Mouse (Mus musculus): ENCODE data around the gene Gm49378.

Gm49378 gene

GRCm38 (mm10) chr14:55628077-55628827 lies 9.4 kb downstream of the Gm49378 start:
- DNase-seq: no peak

- peak; percentile 31 for DNase-seq
Observed at GRCm38 (mm10) chr14:55618486-55619195, 19.1 kb downstream of the Gm49378 start.

GRCm38 (mm10) chr14:55617822-55618221 lies 19.9 kb downstream of the Gm49378 start, which contains the start of gene Rec8:
Gene Rec8 (plus strand): TSS chr14:55618037.
- DNase-seq: no peak

- DNase-seq: no peak
Observed at GRCm38 (mm10) chr14:55616844-55617243, 20.9 kb downstream of the Gm49378 start.

DNA sequence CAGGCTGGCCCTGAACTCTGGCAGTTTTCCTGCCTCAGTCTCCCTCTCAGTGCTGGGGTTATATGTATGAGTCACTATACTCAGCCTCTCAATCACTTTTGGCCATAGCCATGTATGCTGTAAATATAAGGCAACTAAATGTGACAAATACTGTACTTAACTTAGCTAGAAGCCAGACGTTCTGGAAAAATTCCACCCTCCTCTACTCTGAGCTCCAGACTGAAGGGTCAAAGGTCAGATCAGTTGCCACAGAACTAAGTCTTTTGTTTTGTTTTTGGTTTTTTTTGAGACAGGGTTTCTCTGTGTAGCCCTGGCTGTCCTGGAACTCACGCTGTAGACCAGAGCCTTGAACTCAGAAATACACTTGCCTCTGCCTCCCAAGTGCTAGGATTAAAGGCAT lies 21.8 kb downstream of the Gm49378 start:
- no peak for DNase-seq

DNA sequence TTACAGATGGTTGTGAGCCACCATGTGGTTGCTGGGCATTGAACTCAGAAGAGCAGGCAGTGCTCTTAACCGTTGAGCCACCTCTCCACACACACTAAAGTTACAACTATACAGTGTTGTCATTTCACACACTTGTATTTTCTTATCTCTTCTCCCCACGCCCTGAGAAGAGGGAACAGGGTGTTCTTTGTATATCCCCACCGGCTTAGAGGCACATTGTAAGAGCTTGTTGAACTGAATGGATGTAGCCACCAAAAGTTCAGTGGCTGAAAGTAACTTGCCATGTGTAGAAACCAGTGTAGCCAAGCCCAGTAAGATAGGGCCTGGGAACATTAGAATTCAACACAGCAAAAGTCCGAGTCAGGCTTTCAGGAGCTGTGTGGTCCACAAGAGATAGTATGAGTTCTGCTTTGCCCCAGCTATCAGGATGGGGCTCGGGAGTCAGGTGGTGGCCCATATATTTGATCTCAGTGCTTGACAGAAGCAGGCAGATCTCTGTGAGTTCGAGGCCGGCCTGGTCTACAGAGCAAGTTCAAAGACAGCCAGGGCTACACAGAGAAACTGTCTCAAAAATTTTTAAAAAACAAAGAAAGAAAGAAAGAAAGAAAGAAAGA lies 23.0 kb downstream of the Gm49378 start:
- no peak for DNase-seq

GRCm38 (mm10) chr14:55613346-55613745 lies 24.3 kb downstream of the Gm49378 start:
- no peak for DNase-seq

- no peak for DNase-seq
Observed at GRCm38 (mm10) chr14:55608339-55608738, 29.4 kb downstream of the Gm49378 start.

DNA sequence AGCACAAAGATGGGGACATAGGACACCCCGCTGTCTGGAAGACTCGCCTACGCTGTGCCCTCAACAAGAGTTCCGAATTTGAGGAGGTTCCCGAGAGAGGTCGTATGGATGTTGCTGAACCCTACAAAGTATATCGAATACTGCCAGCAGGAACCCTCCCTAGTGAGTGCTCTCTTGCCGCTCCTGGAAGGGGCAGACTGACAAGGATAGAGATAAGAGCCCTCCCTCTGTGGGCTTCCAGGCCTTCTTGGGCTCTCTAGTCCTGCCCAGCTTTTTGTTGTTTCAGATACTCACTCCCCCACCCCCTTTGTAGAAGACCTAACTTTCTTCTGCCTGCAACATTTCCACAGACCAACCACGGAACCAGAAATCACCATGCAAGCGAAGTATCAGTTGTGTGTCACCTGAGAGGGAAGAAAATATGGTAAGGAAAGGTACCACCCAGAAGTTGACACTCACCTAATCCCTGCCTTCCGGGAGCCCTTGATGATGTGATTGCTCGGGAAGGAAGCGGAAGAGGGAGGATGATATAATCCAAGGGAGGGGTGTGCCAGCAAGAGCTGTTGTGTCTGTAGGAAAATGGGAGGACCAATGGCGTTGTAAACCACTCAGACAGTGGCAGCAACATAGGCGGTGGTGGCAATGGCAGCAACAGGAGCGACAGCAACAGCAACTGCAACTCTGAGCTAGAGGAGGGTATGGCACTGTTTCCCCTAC lies 31.8 kb downstream of the Gm49378 start:
- no peak for DNase-seq

GRCm38 (mm10) chr14:55604823-55605222 lies 32.9 kb downstream of the Gm49378 start:
- no peak for DNase-seq

DNA sequence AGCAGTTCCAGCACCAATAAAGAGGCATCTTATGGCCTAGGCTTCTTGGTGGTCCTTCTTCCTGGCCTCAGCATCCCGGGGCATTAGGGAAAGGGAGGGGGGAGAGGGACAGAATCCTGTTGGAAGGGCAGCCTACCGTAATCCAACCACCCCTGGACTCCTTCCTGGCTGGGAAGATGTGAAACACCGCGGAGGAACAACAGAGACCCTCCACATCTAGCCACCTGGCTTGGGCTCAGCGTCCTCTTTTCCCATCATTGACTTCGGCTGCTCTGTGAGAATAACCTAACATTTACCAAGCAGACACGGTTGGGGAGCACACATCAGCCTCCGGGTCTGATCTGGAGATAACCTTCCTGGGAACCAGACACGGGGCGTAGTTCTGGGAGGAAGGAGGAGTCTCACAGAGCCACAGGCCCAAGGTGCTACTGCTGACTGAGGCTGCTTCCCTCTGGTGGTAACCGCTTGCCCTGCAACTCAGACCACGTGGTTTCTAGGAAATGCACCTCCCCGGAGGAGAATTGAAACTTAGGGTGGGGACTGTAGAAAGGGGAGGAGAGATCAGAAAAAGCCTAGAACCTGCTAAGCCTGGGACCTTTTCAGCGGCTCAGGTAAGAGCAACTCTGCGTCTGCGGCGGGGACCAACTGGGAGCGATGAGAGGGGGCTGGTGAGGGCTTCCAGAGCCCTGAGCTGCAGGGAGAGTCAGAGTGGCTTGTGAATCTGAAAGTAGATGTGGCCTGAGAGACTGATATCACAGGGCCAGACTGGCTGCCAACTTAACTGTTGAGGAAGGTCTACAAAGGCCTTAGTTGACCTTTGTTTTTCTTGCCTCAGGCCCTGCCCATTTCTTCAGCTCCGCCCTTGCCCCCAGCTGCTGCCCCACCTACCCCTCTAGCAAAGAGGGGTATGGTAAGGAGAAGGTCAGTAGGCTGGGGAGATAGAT lies 33.8 kb downstream of the Gm49378 start:
- DNase-seq: peak; percentile 93

DNA sequence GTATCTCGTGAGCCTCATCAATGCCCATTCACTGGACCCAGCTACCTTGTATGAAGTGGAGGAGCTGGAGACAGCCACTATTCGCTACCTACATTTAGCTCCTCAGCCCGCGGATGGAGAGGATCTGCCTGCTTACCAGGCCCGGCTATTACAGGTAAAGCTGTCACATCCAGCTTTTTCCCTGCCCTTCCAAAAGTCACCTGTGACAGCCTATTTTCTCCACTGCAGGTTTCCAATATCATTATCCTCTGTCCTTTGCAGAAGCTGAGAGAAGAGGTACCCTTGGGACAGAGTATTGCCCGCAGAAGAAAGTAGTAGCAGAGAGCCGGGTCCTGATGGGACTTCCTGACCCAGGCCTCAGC lies 34.4 kb downstream of the Gm49378 start, which contains the start of gene Irf9:
Gene Irf9, plus strand, starts transcription at position 301 of the 362 bp plus-strand sequence.
- no peak for DNase-seq

GRCm38 (mm10) chr14:55598521-55599390 lies 38.9 kb downstream of the Gm49378 start:
- no peak for DNase-seq

DNA sequence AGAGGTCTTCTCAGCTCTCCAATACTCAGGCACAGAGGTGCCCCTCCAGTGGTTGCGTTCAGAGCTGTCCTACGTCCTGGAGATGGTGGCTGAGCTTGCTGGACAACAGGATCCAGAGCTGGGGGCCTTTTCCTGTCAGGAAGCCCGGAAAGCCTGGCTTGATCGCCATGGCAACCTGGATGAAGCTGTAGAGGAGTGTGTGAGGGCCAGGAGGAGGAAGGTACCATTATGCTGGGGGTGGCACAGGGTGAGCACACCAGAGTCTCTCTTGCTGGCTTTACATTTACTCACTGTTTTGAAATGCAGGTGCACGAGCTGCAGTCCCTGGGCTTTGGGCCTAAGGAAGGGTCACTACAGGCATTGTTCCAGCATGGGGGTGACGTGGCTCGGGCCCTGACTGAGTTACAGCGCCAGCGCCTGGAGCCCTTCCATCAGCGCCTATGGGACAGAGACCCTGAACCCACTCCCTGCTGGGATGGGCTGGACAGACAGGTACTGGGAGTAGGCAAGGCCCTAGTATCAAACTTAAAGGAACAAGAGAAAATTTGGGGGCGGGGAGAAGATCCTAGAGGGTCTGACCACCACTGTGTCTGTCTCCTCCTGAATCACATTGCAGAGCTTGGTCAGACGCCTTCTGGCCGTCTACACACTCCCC lies 41.5 kb downstream of the Gm49378 start:
- DNase-seq: no peak

GRCm38 (mm10) chr14:55592226-55592625 lies 45.5 kb downstream of the Gm49378 start:
- DNase-seq: no peak

DNA sequence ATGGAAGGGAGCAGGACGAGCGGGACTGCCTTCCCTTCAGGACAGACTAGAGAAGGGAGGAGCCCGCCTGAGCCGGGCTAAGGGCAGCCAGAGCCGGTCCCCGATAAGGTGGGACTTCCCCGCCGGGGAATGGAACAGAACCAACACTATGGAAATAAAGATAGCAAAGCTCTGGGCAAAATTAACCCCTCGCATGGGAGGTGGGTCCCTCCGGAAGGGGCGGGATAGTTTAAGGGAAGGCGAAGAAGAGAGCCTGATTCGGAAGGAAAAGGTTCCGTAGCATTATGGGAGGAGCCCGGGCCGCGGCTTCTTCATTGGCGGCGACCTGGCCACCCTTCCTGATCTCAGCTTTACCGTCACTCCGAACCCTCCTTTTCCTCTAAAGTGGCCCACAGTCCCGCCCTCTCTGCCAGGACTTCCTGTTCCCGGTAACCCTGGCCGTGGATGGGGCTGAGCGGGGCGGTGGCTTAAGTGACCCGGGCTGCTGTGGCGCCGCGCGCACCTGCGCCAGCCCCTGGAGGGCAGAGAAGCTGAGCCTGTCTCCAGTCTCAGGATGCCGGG lies 46.3 kb downstream of the Gm49378 start, which contains the start of gene Rnf31:
Gene Rnf31, plus strand, starts transcription at position 378 of the 561 bp plus-strand sequence.
- peak; percentile 83 for DNase-seq

GRCm38 (mm10) chr14:55590748-55591330 lies 46.9 kb downstream of the Gm49378 start, which contains the start of gene Psme2:
Gene Psme2 (minus strand): TSS chr14:55591113.
- peak; percentile 75 for DNase-seq

GRCm38 (mm10) chr14:55589771-55590448 lies 47.8 kb downstream of the Gm49378 start:
- DNase-seq: no peak

DNA sequence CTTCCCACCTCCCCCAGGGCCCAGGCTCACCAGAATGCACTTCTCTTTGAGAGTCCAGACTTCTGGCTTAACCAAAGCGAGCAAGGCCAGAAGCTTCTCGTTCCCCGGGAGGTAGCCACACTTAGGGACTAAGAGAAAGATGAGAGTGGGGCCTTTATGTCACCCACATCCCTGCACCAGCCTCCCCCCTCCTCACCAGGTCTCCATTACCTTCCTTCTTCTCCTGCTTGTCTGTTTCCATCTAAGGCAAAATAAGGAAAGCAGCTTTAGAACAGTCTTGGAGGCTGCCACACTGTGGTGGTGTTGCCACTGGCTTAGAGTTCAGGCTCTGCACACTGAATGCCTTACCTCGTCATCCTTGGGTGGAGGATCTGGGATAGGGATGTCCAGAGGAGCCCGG lies 48.4 kb downstream of the Gm49378 start:
- no peak for DNase-seq

All from thymus, postnatal 4 days (tissue).